Mouse (Mus musculus): ENCODE data around the gene Srd5a1. TPM values are rescaled to one million over a fixed set of nuclear protein-coding genes. Genes with fewer than 3 reads are reported as not detected.
"Not testable (repeated sequence)": the region's sequence is repeated elsewhere in the genome, so short reads cannot be mapped to it uniquely, and the experiment has no call there.

Gene Srd5a1
- polyA plus RNA-seq, 1 experiment from 2014 or later = 25.6 TPM

DNA sequence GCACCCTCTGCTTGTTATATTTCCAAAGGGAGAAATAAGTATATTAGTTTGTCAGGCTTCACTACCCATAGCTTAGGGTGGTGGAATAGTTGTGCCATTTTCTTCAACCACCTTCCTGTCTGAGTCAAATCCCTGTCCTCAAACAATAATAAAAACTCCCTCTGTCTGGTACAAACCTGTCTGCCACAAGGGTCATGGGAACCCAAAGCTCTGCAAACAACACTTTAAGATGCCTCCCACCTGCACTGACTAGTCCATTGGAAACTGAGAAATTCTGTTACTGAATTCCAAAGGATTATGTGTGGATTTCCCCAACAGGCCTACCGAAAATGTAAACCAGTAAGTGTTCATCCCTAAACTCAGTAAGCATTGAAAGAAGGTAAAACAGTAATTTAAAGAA is 6.6 kb downstream of the Srd5a1 start:
- no peaks in the 10 kb centered on the region for H3K36me3 ChIP-seq (ENCODE audit: control insufficient read depth, insufficient read depth)
- no peak overlapping the region for H3K9ac ChIP-seq (replicated peaks; ENCODE audit: low read depth, low read length)
- no peaks in the 10 kb centered on the region for H3K4me1 ChIP-seq (replicated peaks; ENCODE audit: control insufficient read depth, insufficient read depth, low read length)
- H3K4me3 ChIP-seq (replicated peaks; ENCODE audit: low read length) = no peak overlapping the region
- H3K27me3 ChIP-seq (replicated peaks; ENCODE audit: control insufficient read depth, insufficient read depth, low read length) = no peaks in the 10 kb centered on the region
- 90% methylated on average over 1 of the region's 1 CpGs for WGBS
- H3K9me3 ChIP-seq (ENCODE audit: control insufficient read depth, low read length) = no peaks in the 10 kb centered on the region
- ATAC-seq = no peak
- no peak overlapping the region for H3K4me2 ChIP-seq (ENCODE audit: low read length)
- H3K27ac ChIP-seq (ENCODE audit: low read length) = no peak overlapping the region

DNA sequence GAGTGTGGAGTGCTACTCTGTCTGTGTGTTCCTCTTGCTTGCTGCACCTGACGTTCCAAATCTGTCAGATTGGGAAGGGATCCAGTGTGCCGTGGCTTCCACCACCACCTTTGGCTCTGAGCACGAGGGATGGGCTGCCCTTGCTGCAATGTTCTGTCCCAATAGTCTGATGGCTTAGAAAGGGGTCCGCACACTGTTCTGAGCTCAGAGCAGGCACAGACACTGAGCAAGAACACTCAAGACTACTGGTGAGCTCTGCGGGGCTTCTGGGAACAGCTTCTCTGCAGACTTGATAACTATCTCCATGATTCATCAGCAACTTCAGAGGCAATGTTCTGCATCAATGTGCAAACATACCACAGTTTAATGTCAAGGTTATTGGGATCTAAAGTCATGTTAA is 9.9 kb downstream of the Srd5a1 start:
- H3K9ac ChIP-seq (replicated peaks; ENCODE audit: low read depth, low read length) = no peak overlapping the region
- no peaks in the 10 kb centered on the region for H3K4me1 ChIP-seq (replicated peaks; ENCODE audit: control insufficient read depth, insufficient read depth, low read length)
- no peak for ATAC-seq
- H3K4me3 ChIP-seq (replicated peaks; ENCODE audit: low read length) = no peak overlapping the region
- H3K9me3 ChIP-seq (ENCODE audit: control insufficient read depth, low read length) = no peaks in the 10 kb centered on the region
- no peaks in the 10 kb centered on the region for H3K36me3 ChIP-seq (ENCODE audit: control insufficient read depth, insufficient read depth)
- WGBS = 92% methylated on average over 5 of the region's 5 CpGs
- H3K27me3 ChIP-seq (replicated peaks; ENCODE audit: control insufficient read depth, insufficient read depth, low read length) = no peaks in the 10 kb centered on the region
- H3K27ac ChIP-seq (ENCODE audit: low read length) = no peak overlapping the region
- no peak overlapping the region for H3K4me2 ChIP-seq (ENCODE audit: low read length)

- not testable (repeated sequence) for H3K27me3 ChIP-seq (replicated peaks; ENCODE audit: control insufficient read depth, insufficient read depth, low read length); H3K4me3 ChIP-seq (replicated peaks; ENCODE audit: low read length); H3K4me1 ChIP-seq (replicated peaks; ENCODE audit: control insufficient read depth, insufficient read depth, low read length); ATAC-seq; H3K27ac ChIP-seq (ENCODE audit: low read length); H3K36me3 ChIP-seq (ENCODE audit: control insufficient read depth, insufficient read depth); H3K9ac ChIP-seq (replicated peaks; ENCODE audit: low read depth, low read length); H3K4me2 ChIP-seq (ENCODE audit: low read length); H3K9me3 ChIP-seq (ENCODE audit: control insufficient read depth, low read length)
- WGBS = 90% methylated on average over 5 of the region's 5 CpGs
Measured at GRCm38 (mm10) chr13:69600863-69601262, 10.4 kb downstream of the Srd5a1 start.

DNA sequence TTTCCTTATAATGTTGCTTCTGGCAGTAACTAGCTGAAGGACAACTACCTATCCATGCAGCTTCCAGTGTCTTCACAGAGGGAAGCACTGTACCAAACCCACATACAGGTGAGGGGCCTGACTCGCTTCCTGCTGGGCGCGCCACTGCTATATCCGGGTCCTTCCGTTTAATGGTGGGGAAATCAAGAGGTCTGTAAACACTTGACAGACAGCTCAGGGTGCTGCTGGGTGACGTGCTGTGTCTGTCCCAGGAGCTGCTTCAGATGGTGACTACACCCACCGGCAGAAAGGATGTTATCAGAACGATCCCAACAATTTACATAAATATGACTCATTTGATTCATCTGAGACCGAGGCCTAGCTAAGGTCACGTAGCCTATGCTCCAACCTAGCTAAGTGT is 12.4 kb downstream of the Srd5a1 start:
- H3K9ac ChIP-seq (replicated peaks; ENCODE audit: low read depth, low read length) = no peak overlapping the region
- H3K27me3 ChIP-seq (replicated peaks; ENCODE audit: control insufficient read depth, insufficient read depth, low read length) = no peaks in the 10 kb centered on the region
- no peak overlapping the region for H3K4me2 ChIP-seq (ENCODE audit: low read length)
- H3K36me3 ChIP-seq (ENCODE audit: control insufficient read depth, insufficient read depth) = no peaks in the 10 kb centered on the region
- no peaks in the 10 kb centered on the region for H3K9me3 ChIP-seq (ENCODE audit: control insufficient read depth, low read length)
- no peak overlapping the region for H3K4me3 ChIP-seq (replicated peaks; ENCODE audit: low read length)
- no peaks in the 10 kb centered on the region for H3K4me1 ChIP-seq (replicated peaks; ENCODE audit: control insufficient read depth, insufficient read depth, low read length)
- ATAC-seq = no peak
- 95% methylated on average over 10 of the region's 10 CpGs for whole genome bisulfite sequencing
- H3K27ac ChIP-seq (ENCODE audit: low read length) = no peak overlapping the region

DNA sequence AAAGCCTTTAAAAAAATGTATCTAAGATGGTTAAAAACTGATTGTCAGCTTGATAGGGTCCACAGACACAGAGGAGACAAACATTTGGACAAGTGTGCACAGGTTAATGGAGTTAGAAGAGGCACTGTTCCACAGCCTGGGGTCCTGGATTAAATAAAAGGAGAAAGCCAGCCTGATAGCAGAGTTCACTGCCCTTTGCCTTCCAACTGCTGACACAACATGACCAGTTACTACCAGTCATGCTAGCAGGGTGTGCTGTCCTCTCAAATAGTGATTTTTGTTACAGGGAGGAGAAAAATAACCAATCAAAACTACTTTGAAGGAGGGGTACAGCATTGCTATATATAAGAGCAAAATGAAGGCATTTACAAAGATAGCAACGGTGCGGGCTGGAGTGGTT is 14.7 kb downstream of the Srd5a1 start:
- Histone ChIP-seq H3K4me3 (replicated peaks; ENCODE audit: low read length) (no peak overlapping the region), H3K4me1 (replicated peaks; ENCODE audit: control insufficient read depth, insufficient read depth, low read length) (no peaks in the 10 kb centered on the region), H3K9me3 (ENCODE audit: control insufficient read depth, low read length) (no peaks in the 10 kb centered on the region), H3K27me3 (replicated peaks; ENCODE audit: control insufficient read depth, insufficient read depth, low read length) (no peaks in the 10 kb centered on the region), H3K9ac (replicated peaks; ENCODE audit: low read depth, low read length) (no peak overlapping the region), H3K27ac (ENCODE audit: low read length) (no peak overlapping the region), H3K4me2 (ENCODE audit: low read length) (no peak overlapping the region), H3K36me3 (ENCODE audit: control insufficient read depth, insufficient read depth) (no peaks in the 10 kb centered on the region)
- no peak for ATAC-seq
- 92% methylated on average over 2 of the region's 2 CpGs for WGBS

- no peak overlapping the region for H3K27ac ChIP-seq (ENCODE audit: low read length)
- ATAC-seq = no peak
- no peak overlapping the region for H3K4me2 ChIP-seq (ENCODE audit: low read length)
- no peak overlapping the region for H3K9ac ChIP-seq (replicated peaks; ENCODE audit: low read depth, low read length)
- 90% methylated on average over 6 of the region's 6 CpGs for WGBS
- no peaks in the 10 kb centered on the region for H3K36me3 ChIP-seq (ENCODE audit: control insufficient read depth, insufficient read depth)
- no peaks in the 10 kb centered on the region for H3K27me3 ChIP-seq (replicated peaks; ENCODE audit: control insufficient read depth, insufficient read depth, low read length)
- H3K4me1 ChIP-seq (replicated peaks; ENCODE audit: control insufficient read depth, insufficient read depth, low read length) = no peaks in the 10 kb centered on the region
- no peak overlapping the region for H3K4me3 ChIP-seq (replicated peaks; ENCODE audit: low read length)
- H3K9me3 ChIP-seq (ENCODE audit: control insufficient read depth, low read length) = no peaks in the 10 kb centered on the region
Measured at GRCm38 (mm10) chr13:69595911-69596310, 15.3 kb downstream of the Srd5a1 start.

- H3K27me3 ChIP-seq (replicated peaks; ENCODE audit: control insufficient read depth, insufficient read depth, low read length) = no peaks in the 10 kb centered on the region
- H3K9ac ChIP-seq (replicated peaks; ENCODE audit: low read depth, low read length) = no peak overlapping the region
- H3K4me1 ChIP-seq (replicated peaks; ENCODE audit: control insufficient read depth, insufficient read depth, low read length) = no peaks in the 10 kb centered on the region
- no peak for ATAC-seq
- H3K4me3 ChIP-seq (replicated peaks; ENCODE audit: low read length) = no peak overlapping the region
- H3K4me2 ChIP-seq (ENCODE audit: low read length) = no peak overlapping the region
- H3K27ac ChIP-seq (ENCODE audit: low read length) = no peak overlapping the region
- WGBS = 85% methylated on average over 7 of the region's 7 CpGs
- no peaks in the 10 kb centered on the region for H3K36me3 ChIP-seq (ENCODE audit: control insufficient read depth, insufficient read depth)
- H3K9me3 ChIP-seq (ENCODE audit: control insufficient read depth, low read length) = no peaks in the 10 kb centered on the region
Measured at GRCm38 (mm10) chr13:69594577-69595256, 16.5 kb downstream of the Srd5a1 start.

DNA sequence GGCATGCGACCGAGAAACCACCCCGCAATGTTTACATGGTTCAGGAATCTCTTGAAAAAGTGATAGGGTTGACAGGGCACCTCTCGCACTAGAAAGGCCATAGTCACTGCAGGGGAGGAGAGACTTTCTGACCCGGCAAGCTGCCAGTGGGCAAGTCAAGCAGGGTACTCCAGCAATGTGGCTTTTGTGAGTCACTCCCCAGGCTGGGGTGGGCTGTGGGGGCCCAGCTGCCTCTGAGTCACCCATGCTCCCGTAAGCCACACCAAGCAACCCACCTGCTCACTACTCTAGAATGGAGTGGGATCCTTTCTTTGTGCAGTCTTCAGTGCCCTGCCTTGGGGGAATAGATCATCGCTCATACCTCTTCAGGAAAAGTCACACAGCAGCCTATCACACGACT is 17.8 kb downstream of the Srd5a1 start:
- H3K4me1 ChIP-seq (replicated peaks; ENCODE audit: control insufficient read depth, insufficient read depth, low read length) = no peaks in the 10 kb centered on the region
- H3K9ac ChIP-seq (replicated peaks; ENCODE audit: low read depth, low read length) = no peak overlapping the region
- H3K4me2 ChIP-seq (ENCODE audit: low read length) = no peak overlapping the region
- H3K27ac ChIP-seq (ENCODE audit: low read length) = no peak overlapping the region
- 83% methylated on average over 8 of the region's 8 CpGs for WGBS
- H3K4me3 ChIP-seq (replicated peaks; ENCODE audit: low read length) = no peak overlapping the region
- H3K36me3 ChIP-seq (ENCODE audit: control insufficient read depth, insufficient read depth) = no peaks in the 10 kb centered on the region
- no peaks in the 10 kb centered on the region for H3K27me3 ChIP-seq (replicated peaks; ENCODE audit: control insufficient read depth, insufficient read depth, low read length)
- no peak for ATAC-seq
- no peaks in the 10 kb centered on the region for H3K9me3 ChIP-seq (ENCODE audit: control insufficient read depth, low read length)

DNA sequence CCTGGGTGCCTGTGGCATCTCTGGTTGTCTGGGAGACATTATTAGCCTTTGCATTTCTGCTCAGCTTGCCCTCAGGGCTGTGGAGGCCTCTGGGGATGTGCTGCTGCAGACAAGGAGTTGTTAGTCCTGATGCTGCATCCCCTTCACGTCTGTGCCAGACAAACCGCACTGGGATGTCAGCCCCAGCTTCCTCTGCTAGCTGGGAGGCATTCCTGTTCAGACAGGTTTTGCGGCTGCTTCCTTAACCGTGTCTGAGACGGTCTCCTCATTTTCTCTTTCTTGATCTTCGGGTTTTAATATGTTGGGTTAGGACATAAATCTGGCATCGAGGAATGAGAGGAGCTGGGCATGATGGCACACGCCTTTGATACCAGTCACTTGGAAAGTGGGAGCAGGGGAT is 19.0 kb downstream of the Srd5a1 start:
- Histone ChIP-seq H3K36me3 (ENCODE audit: control insufficient read depth, insufficient read depth) (no peaks in the 10 kb centered on the region), H3K9ac (replicated peaks; ENCODE audit: low read depth, low read length) (no peak overlapping the region), H3K4me1 (replicated peaks; ENCODE audit: control insufficient read depth, insufficient read depth, low read length) (no peaks in the 10 kb centered on the region), H3K27me3 (replicated peaks; ENCODE audit: control insufficient read depth, insufficient read depth, low read length) (no peaks in the 10 kb centered on the region), H3K4me2 (ENCODE audit: low read length) (no peak overlapping the region), H3K9me3 (ENCODE audit: control insufficient read depth, low read length) (no peaks in the 10 kb centered on the region), H3K27ac (ENCODE audit: low read length) (no peak overlapping the region), H3K4me3 (replicated peaks; ENCODE audit: low read length) (no peak overlapping the region)
- 91% methylated on average over 8 of the region's 8 CpGs for WGBS
- no peak for ATAC-seq

DNA sequence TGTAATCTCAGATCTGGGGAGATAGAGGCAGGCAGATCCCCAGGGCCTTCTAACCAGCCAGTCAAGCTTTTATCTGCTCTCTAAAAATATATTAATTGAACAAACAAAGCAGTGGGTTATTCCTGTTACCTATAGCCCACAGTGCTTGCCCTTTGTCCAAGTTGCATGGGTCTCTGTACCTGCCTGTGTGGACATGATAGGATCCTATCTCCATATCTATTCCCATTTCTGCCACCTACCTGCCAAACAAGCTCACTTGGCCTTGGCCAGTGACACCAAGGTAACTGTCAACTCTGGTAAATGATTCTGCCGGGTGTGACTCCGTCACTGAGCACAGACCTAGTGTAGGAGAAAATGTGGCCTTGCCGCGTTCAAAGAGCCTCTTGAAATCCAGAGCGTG is 19.9 kb downstream of the Srd5a1 start:
- 94% methylated on average over 5 of the region's 5 CpGs for WGBS
- no peak for ATAC-seq

More for the DNA sequence above, 19.9 kb downstream of the Srd5a1 start:
- Histone ChIP-seq H3K4me2 (ENCODE audit: low read length) (no peak overlapping the region), H3K9me3 (ENCODE audit: control insufficient read depth, low read length) (no peaks in the 10 kb centered on the region), H3K4me3 (replicated peaks; ENCODE audit: low read length) (no peak overlapping the region), H3K27ac (ENCODE audit: low read length) (no peak overlapping the region), H3K36me3 (ENCODE audit: control insufficient read depth, insufficient read depth) (no peaks in the 10 kb centered on the region), H3K4me1 (replicated peaks; ENCODE audit: control insufficient read depth, insufficient read depth, low read length) (no peaks in the 10 kb centered on the region), H3K27me3 (replicated peaks; ENCODE audit: control insufficient read depth, insufficient read depth, low read length) (no peaks in the 10 kb centered on the region), H3K9ac (replicated peaks; ENCODE audit: low read depth, low read length) (no peak overlapping the region)
